Mouse (Mus musculus): ENCODE measurements around the gene Otulin.

DNA sequence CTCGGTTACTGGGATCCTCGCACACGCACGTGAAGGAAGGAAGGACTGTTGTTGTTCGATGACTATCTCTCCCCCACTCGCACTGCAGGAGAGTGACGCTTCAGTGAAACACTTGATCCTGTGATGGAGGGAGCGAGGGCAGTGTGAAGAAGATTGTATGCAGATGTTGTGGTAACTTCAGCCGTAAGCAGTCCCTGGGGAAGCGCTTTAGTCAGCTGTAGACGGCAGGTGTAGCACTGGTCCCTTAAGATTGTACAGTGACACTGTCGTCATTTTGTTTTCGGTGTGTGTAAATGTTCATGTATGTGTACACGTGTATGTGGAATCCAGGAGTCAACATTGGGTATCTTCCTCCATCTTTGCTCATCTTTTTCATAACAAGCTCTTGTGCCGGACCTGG, 130.1 kb downstream of the Otulin start:
- TF ChIP-seq CTCF (IDR thresholded peaks at IDR 0.05; ENCODE audit: extremely low read depth, insufficient read depth, low read length) (no peak), POLR2A (IDR thresholded peaks at IDR 0.05; ENCODE audit: extremely low read depth, insufficient read depth, low read length) (no peak)

Data from cortical plate, adult 2 months (tissue).